11 mouse cellular contexts compared by ENCODE assay signal in genomic region chrX:42399343-42399742, GRCm38 (mm10).
DNase-seq lines count a peak whose midpoint lies in the region; ATAC-seq and TF ChIP-seq lines count a peak whose summit lies in the region.
"Had no signal": no experiment of that assay in that cellular context is flagged by ENCODE, and none has a peak within 500 bp of the region (broad histone marks: within the 10 kb centered on the region; RNA-seq: fewer than 3 reads in every experiment).

No protein-coding gene starts in this region.

- no peaks in the 10 kb centered on the region for H3K36me3 ChIP-seq in embryonic facial prominence, embryonic 14.5 days (ENCODE audit: control insufficient read depth, insufficient read depth, low read length)
- H3K36me3 ChIP-seq in embryonic facial prominence, embryonic 10.5 days (replicated peaks), result no peaks in the 10 kb centered on the region
- H3K36me3 ChIP-seq in lung, embryonic 15.5 days, result no peaks in the 10 kb centered on the region
- no peaks in the 10 kb centered on the region for H3K36me3 ChIP-seq in limb, embryonic 14.5 days (ENCODE audit: control insufficient read depth, insufficient read depth, low read length)
- H3K36me3 ChIP-seq: forebrain, embryonic 15.5 days; heart, embryonic 13.5 days had no signal

- H3K4me3 ChIP-seq in embryonic facial prominence, embryonic 14.5 days (ENCODE audit: low read depth, low read length), result no peak overlapping the region
- H3K4me3 ChIP-seq in embryonic facial prominence, embryonic 10.5 days, result no peak overlapping the region
- no peak overlapping the region for H3K4me3 ChIP-seq in lung, embryonic 15.5 days
- no peak overlapping the region for H3K4me3 ChIP-seq in limb, embryonic 14.5 days (replicated peaks; ENCODE audit: low read length)
- H3K4me3 ChIP-seq: forebrain, embryonic 15.5 days; heart, embryonic 13.5 days; myocyte had no signal

- no peak overlapping the region for H3K4me2 ChIP-seq in embryonic facial prominence, embryonic 14.5 days (ENCODE audit: low read depth, low read length)
- H3K4me2 ChIP-seq in lung, embryonic 15.5 days, result no peak overlapping the region
- no peak overlapping the region for H3K4me2 ChIP-seq in limb, embryonic 14.5 days (replicated peaks; ENCODE audit: low read depth, low read length, severe bottlenecking)
- H3K4me2 ChIP-seq: forebrain, embryonic 15.5 days; heart, embryonic 13.5 days had no signal

- no peak for TF ChIP-seq POLR2A in limb, embryonic 14.5 days (IDR thresholded peaks at IDR 0.05; ENCODE audit: borderline replicate concordance, extremely low read depth, insufficient read depth, insufficient read length)

- H3K9me3 ChIP-seq in embryonic facial prominence, embryonic 14.5 days (ENCODE audit: control insufficient read depth, low read length), result no peaks in the 10 kb centered on the region
- H3K9me3 ChIP-seq in embryonic facial prominence, embryonic 10.5 days, result no peaks in the 10 kb centered on the region
- H3K9me3 ChIP-seq in lung, embryonic 15.5 days, result no peaks in the 10 kb centered on the region
- no peaks in the 10 kb centered on the region for H3K9me3 ChIP-seq in limb, embryonic 14.5 days (ENCODE audit: control insufficient read depth, low read length)
- H3K9me3 ChIP-seq: forebrain, embryonic 15.5 days; heart, embryonic 13.5 days had no signal

- DNase-seq in embryonic facial prominence, embryonic 14.5 days (ENCODE audit: low spot score), result peak; percentile 18
- no peak for DNase-seq in embryonic facial prominence, embryonic 10.5 days (ENCODE audit: low spot score)
- no peak for DNase-seq in lung, adult 18-20 months
- peak; percentile 34 for DNase-seq in limb, embryonic 14.5 days (ENCODE audit: low spot score)
- peak; percentile 46 to 55 for DNase-seq in thymus, postnatal 10 days (ENCODE audit: low spot score in 2 of 2)
- DNase-seq in testis, postnatal 14 days (ENCODE audit: low spot score), result no peak
- DNase-seq in gastrocnemius, adult 18-20 months (ENCODE audit: low spot score), result no peak

- H3K4me1 ChIP-seq in embryonic facial prominence, embryonic 14.5 days (ENCODE audit: control insufficient read depth, insufficient read depth, low read length), result no peaks in the 10 kb centered on the region
- no peaks in the 10 kb centered on the region for H3K4me1 ChIP-seq in embryonic facial prominence, embryonic 10.5 days
- no peaks in the 10 kb centered on the region for H3K4me1 ChIP-seq in lung, embryonic 15.5 days
- no peaks in the 10 kb centered on the region for H3K4me1 ChIP-seq in limb, embryonic 14.5 days (ENCODE audit: control insufficient read depth, insufficient read depth, low read length)
- H3K4me1 ChIP-seq: forebrain, embryonic 15.5 days; heart, embryonic 13.5 days had no signal

- no peak for ATAC-seq in embryonic facial prominence, embryonic 14.5 days (ENCODE audit: low read depth)
- peak; percentile 50 for ATAC-seq in lung, embryonic 15.5 days (ENCODE audit: borderline replicate concordance, extremely low read depth, low FRiP score, low TSS enrichment)
- ATAC-seq in limb, embryonic 14.5 days (ENCODE audit: low FRiP score, low read depth), result peak; percentile 53; the same call in 1 of the 2 replicates
- ATAC-seq: forebrain, embryonic 15.5 days had no signal

- no peak overlapping the region for H3K9ac ChIP-seq in embryonic facial prominence, embryonic 14.5 days (ENCODE audit: low read depth, low read length)
- no peak overlapping the region for H3K9ac ChIP-seq in lung, embryonic 15.5 days
- H3K9ac ChIP-seq in limb, embryonic 14.5 days (ENCODE audit: low read depth, low read length, severe bottlenecking), result no peak overlapping the region
- H3K9ac ChIP-seq: forebrain, embryonic 15.5 days; heart, embryonic 13.5 days had no signal

- peak overlapping the region; percentile 33; the same call in 1 of the 2 replicates for H3K27ac ChIP-seq in embryonic facial prominence, embryonic 14.5 days (replicated peaks; ENCODE audit: low read depth, low read length)
- H3K27ac ChIP-seq in embryonic facial prominence, embryonic 10.5 days (replicated peaks), result no peak overlapping the region
- peak overlapping the region; percentile 67 for H3K27ac ChIP-seq in lung, embryonic 15.5 days
- 0 out of 2 replicates have a peak overlapping the region, but pooled peaks have one; percentile 33 for H3K27ac ChIP-seq in limb, embryonic 14.5 days (replicated peaks; ENCODE audit: low read depth, low read length)
- H3K27ac ChIP-seq: forebrain, embryonic 15.5 days; heart, embryonic 13.5 days had no signal

- H3K27me3 ChIP-seq in embryonic facial prominence, embryonic 14.5 days (replicated peaks; ENCODE audit: control insufficient read depth, insufficient read depth, low read length), result no peaks in the 10 kb centered on the region
- H3K27me3 ChIP-seq in embryonic facial prominence, embryonic 10.5 days (replicated peaks; ENCODE audit: low read depth, poor library complexity, severe bottlenecking), result no peaks in the 10 kb centered on the region
- no peaks in the 10 kb centered on the region for H3K27me3 ChIP-seq in lung, embryonic 15.5 days
- H3K27me3 ChIP-seq in limb, embryonic 14.5 days (ENCODE audit: control insufficient read depth, insufficient read depth, low read length), result no peaks in the 10 kb centered on the region
- H3K27me3 ChIP-seq: forebrain, embryonic 15.5 days; heart, embryonic 13.5 days had no signal

Comparison
In these comparisons a context has a peak if more than half of its experiments do, and no peak if none do; other contexts are left out.
1. DNase-seq: peak in embryonic facial prominence, embryonic 14.5 days (single experiment), limb, embryonic 14.5 days (single experiment) and thymus, postnatal 10 days (2 of 2); none in embryonic facial prominence, embryonic 10.5 days (single experiment), lung, adult 18-20 months (0 of 2), testis, postnatal 14 days (single experiment) and gastrocnemius, adult 18-20 months (single experiment).